Mouse (Mus musculus) left cerebral cortex, adult 6 months (tissue): ENCODE results near the gene Chrm4. TPM values are rescaled to one million over a fixed set of nuclear protein-coding genes. Genes with fewer than 3 reads are reported as not detected.

Experiments
- long read RNA-seq, 2 experiments: library from polyadenylated mRNA; unstranded; transcript quantifications; one replicate each; pipeline ENCODE4 v2.0.0; 2019 to 2020
- polyA plus RNA-seq: library from polyadenylated mRNA; unstranded; fragments of <200 nt; fragmentation: Nextera tagmentation; gene quantifications from 2 replicates; pipeline ENCODE4 v1.2.3, GENCODE M21; 2021

Chrm4 gene
- 3.6 and 7.0 TPM in 2 replicates for polyA plus RNA-seq
- long read RNA-seq, experiment 1, transcript Chrm4-201 (1 exons, 1,440 nt) = major isoform, 16 of 66 reads
- long read RNA-seq, experiment 1, partial matches to known transcripts = 0 of 66 reads
- long read RNA-seq, experiment 1, other reads (novel, unspliced or antisense) = 50 of 66 reads
- long read RNA-seq, experiment 2, partial matches to known transcripts = 0 of 5 reads
- long read RNA-seq, experiment 2, other reads (novel, unspliced or antisense) = 1 of 5 reads

DNA sequence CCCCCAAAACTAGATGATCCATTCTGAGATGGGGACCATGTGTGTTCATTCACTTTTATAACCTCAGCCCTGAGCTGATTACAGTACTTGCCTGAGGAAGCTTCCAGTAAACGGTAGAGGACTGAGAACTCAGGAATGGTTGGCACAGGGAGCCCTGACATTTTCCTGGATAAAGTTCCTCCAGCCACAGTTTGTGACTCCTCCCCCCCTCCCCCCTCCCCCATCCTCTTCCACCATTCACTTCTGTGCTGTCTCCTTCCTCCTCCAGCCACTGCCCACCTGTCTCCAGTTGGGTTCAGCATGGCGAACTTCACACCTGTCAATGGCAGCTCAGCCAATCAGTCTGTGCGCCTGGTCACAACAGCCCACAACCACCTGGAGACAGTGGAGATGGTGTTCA is at the start of gene Chrm4:
Gene Chrm4, plus strand, starts transcription at position 301 of the 400 bp plus-strand sequence.

DNA sequence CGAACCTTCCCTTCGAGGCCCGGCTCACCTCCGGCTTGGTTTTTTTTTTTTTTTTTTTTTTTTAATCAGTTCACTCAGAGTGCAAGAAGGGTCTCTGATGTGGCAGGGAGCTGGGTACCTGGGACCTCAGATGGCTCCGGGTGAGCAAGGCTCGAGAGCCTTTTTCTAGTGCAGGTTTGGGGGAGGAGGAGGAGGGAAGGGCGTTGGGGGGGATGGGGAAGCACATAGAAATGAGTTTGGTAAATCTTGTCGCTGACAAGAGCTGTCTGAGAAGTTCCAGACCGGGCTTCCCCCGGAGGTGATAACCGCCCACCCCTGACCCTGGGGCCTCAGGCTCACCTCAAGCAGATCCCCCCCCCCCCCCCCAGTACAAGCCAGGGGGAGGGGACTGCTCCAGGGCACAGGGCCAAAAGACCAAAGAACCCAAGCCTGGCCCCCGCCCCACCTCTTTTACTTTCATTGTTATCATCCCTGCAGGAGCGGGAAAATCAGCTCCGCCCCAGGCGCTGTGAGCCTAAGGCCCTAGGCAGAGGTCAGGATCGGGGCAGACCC is 5.2 kb downstream of the Chrm4 start, which contains the start of gene Mdk:
Gene Mdk, minus strand, starts transcription at position 138 of the 552 bp plus-strand sequence.

GRCm38 (mm10) chr2:91945483-91945882 is 18.4 kb downstream of the Chrm4 start, which contains the start of gene Gm9821:
TSS of gene Gm9821 (plus strand) at chr2:91945703.

DNA sequence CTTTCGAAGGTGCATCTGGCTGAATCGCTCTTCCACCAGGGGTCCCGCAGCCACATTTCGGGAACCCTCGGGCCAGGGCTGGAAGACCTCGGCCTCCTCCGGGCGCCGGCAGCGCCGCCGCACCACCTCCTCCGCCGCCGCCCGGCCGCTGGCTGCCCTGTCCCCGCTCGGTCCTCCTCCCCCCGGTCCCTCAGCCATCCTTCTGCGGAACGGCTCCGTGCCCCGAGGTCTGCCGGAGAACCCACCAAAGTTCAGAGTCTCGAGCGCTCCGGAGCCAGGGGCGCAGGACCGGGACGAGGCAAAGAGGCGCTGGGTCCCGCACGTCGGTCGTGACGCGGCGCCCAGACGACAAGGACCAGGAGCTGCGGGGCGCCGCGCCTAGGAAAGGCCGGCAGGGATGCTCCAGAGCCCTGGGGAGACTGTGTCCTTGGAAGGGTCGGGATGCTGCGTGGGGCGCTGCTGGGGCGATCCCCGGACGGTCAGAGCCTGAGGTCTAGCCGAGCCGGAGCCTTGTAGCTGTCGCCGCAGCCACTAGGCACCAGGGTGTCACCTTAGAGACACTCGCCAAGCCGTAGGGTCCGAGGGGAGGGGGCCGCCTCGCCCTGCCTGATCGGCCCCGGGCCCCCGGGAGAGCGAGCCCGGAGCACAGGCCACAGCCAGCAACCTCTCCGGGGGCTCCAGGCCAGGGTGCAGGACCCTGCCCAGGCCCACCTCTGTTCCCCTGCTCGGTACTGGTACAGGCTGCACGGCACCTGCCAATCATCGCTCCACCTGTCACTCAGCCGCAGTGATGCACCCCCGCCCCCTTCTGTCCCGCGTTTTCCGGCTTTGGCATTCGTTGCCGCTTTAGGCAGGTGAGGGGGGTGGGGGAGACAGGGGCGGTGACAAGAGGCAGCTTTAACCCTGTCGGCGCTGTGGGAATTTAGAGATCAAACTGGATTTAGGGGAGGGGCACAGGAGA is 48.8 kb downstream of the Chrm4 start, which contains the start of gene Dgkz:
Gene Dgkz, minus strand, starts transcription at position 284 of the 961 bp plus-strand sequence.

Other genes starting within 250 kb of the Chrm4 start
- gene Atg13, start 216.7 kb upstream of the Chrm4 start, polyA plus RNA-seq = 51.1 and 52.3 TPM in 2 replicates
- gene Harbi1, start 216.4 kb upstream of the Chrm4 start, polyA plus RNA-seq = 9.6 and 9.7 TPM in 2 replicates
- 5.9 and 8.7 TPM in 2 replicates for gene Ambra1, start 197.1 kb upstream of the Chrm4 start, polyA plus RNA-seq
- gene Mdk, start 5.0 kb downstream of the Chrm4 start, polyA plus RNA-seq = 20.9 and 31.8 TPM in 2 replicates
- 0.08 TPM in 1 of 2 replicates, not detected in the other for gene Gm9821, start 18.5 kb downstream of the Chrm4 start, polyA plus RNA-seq
- gene Dgkz, start 48.6 kb downstream of the Chrm4 start, polyA plus RNA-seq = 39.8 and 56.5 TPM in 2 replicates
- 0.53 and 1.2 TPM in 2 replicates for gene Creb3l1, start 97.3 kb downstream of the Chrm4 start, polyA plus RNA-seq
- 14.0 and 24.5 TPM in 2 replicates for gene Phf21a, start 165.9 kb downstream of the Chrm4 start, polyA plus RNA-seq